Mouse (Mus musculus): ENCODE measurements around the gene Man1c1. TPM values are rescaled to one million over a fixed set of nuclear protein-coding genes. Genes with fewer than 3 reads are reported as not detected.

Gene Man1c1
- polyA plus RNA-seq, 1 experiment, result 6.7 TPM

- Histone ChIP-seq H3ac (ENCODE audit: control insufficient read depth, insufficient read length, low read depth) (peak overlapping the region; percentile 1), H3K79me3 (ENCODE audit: low read depth) (no peaks in the 10 kb centered on the region), H3K4me3 (ENCODE audit: insufficient read depth, poor library complexity, severe bottlenecking) (no peak overlapping the region), H3K79me2 (ENCODE audit: control insufficient read depth, insufficient read depth) (no peaks in the 10 kb centered on the region), H3K27me3 (ENCODE audit: control insufficient read depth, insufficient read depth, insufficient read length) (no peaks in the 10 kb centered on the region), H3K36me3 (ENCODE audit: control insufficient read depth, insufficient read depth) (no peaks in the 10 kb centered on the region)
- TF ChIP-seq USF1 (IDR thresholded peaks at IDR 0.05; ENCODE audit: low read depth), result peak; percentile 43
- peak; percentile 52 for TF ChIP-seq MYOD1 (IDR thresholded peaks at IDR 0.05; ENCODE audit: control insufficient read depth, insufficient read length, low read depth)
- TF ChIP-seq CEBPB (IDR thresholded peaks at IDR 0.05; ENCODE audit: low read depth), result no peak
These were observed 71.9 kb downstream of the Man1c1 start for GRCm38 (mm10) chr4:134632131-134632711.

- Histone ChIP-seq H3K4me3 (ENCODE audit: insufficient read depth, poor library complexity, severe bottlenecking) (no peak overlapping the region), H3K27me3 (ENCODE audit: control insufficient read depth, insufficient read depth, insufficient read length) (no peaks in the 10 kb centered on the region), H3K36me3 (ENCODE audit: control insufficient read depth, insufficient read depth) (no peaks in the 10 kb centered on the region), H3ac (ENCODE audit: control insufficient read depth, insufficient read length, low read depth) (peak overlapping the region; percentile 55), H3K79me3 (ENCODE audit: low read depth) (no peaks in the 10 kb centered on the region), H3K79me2 (ENCODE audit: control insufficient read depth, insufficient read depth) (no peaks in the 10 kb centered on the region)
- no peak for TF ChIP-seq MYOG (IDR thresholded peaks at IDR 0.05; ENCODE audit: control insufficient read depth, extremely low read depth, insufficient read length)
- no peak for TF ChIP-seq USF1 (IDR thresholded peaks at IDR 0.05; ENCODE audit: low read depth)
- TF ChIP-seq CTCF (IDR thresholded peaks at IDR 0.05; ENCODE audit: control insufficient read depth, insufficient read depth, insufficient read length), result no peak
- TF ChIP-seq MYOD1 (IDR thresholded peaks at IDR 0.05; ENCODE audit: control insufficient read depth, insufficient read length, low read depth), result peak; percentile 85
- TF ChIP-seq MAX (IDR thresholded peaks at IDR 0.05), result peak; percentile 82
- TF ChIP-seq FOSL1 (IDR thresholded peaks at IDR 0.05; ENCODE audit: insufficient read depth, low read length, poor library complexity, severe bottlenecking), result peak; percentile 3
- no peak for TF ChIP-seq CEBPB (IDR thresholded peaks at IDR 0.05; ENCODE audit: low read depth)
These were observed 72.5 kb downstream of the Man1c1 start for GRCm38 (mm10) chr4:134631471-134632130.

GRCm38 (mm10) chr4:134628575-134629384, 75.3 kb downstream of the Man1c1 start:
- Histone ChIP-seq H3K79me3 (ENCODE audit: low read depth) (no peaks in the 10 kb centered on the region), H3K36me3 (ENCODE audit: control insufficient read depth, insufficient read depth) (no peaks in the 10 kb centered on the region), H3K4me3 (ENCODE audit: insufficient read depth, poor library complexity, severe bottlenecking) (no peak overlapping the region), H3ac (ENCODE audit: control insufficient read depth, insufficient read length, low read depth) (no peak overlapping the region), H3K27me3 (ENCODE audit: control insufficient read depth, insufficient read depth, insufficient read length) (no peaks in the 10 kb centered on the region), H3K79me2 (ENCODE audit: control insufficient read depth, insufficient read depth) (no peaks in the 10 kb centered on the region)
- TF ChIP-seq MYOG (IDR thresholded peaks at IDR 0.05; ENCODE audit: control insufficient read depth, extremely low read depth, insufficient read length) (no peak), FOSL1 (IDR thresholded peaks at IDR 0.05; ENCODE audit: insufficient read depth, low read length, poor library complexity, severe bottlenecking) (no peak), MAX (IDR thresholded peaks at IDR 0.05) (no peak), CTCF (IDR thresholded peaks at IDR 0.05; ENCODE audit: control insufficient read depth, insufficient read depth, insufficient read length) (no peak), MYOD1 (IDR thresholded peaks at IDR 0.05; ENCODE audit: control insufficient read depth, insufficient read length, low read depth) (no peak), CEBPB (IDR thresholded peaks at IDR 0.05; ENCODE audit: low read depth) (no peak), USF1 (IDR thresholded peaks at IDR 0.05; ENCODE audit: low read depth) (no peak)

GRCm38 (mm10) chr4:134628058-134628457, 76.0 kb downstream of the Man1c1 start:
- H3K36me3 ChIP-seq (ENCODE audit: control insufficient read depth, insufficient read depth), result no peaks in the 10 kb centered on the region
- H3K79me2 ChIP-seq (ENCODE audit: control insufficient read depth, insufficient read depth), result no peaks in the 10 kb centered on the region
- no peak overlapping the region for H3K4me3 ChIP-seq (ENCODE audit: insufficient read depth, poor library complexity, severe bottlenecking)
- no peaks in the 10 kb centered on the region for H3K79me3 ChIP-seq (ENCODE audit: low read depth)
- TF ChIP-seq USF1 (IDR thresholded peaks at IDR 0.05; ENCODE audit: low read depth), result peak; percentile 44
- TF ChIP-seq MAX (IDR thresholded peaks at IDR 0.05), result no peak
- H3ac ChIP-seq (ENCODE audit: control insufficient read depth, insufficient read length, low read depth), result no peak overlapping the region
- no peaks in the 10 kb centered on the region for H3K27me3 ChIP-seq (ENCODE audit: control insufficient read depth, insufficient read depth, insufficient read length)

- no peaks in the 10 kb centered on the region for H3K79me3 ChIP-seq (ENCODE audit: low read depth)
- no peak for TF ChIP-seq MAX (IDR thresholded peaks at IDR 0.05)
- no peak for TF ChIP-seq MYOD1 (IDR thresholded peaks at IDR 0.05; ENCODE audit: control insufficient read depth, insufficient read length, low read depth)
- TF ChIP-seq CTCF (IDR thresholded peaks at IDR 0.05; ENCODE audit: control insufficient read depth, insufficient read depth, insufficient read length), result no peak
- no peak for TF ChIP-seq CEBPB (IDR thresholded peaks at IDR 0.05; ENCODE audit: low read depth)
- no peak for TF ChIP-seq USF1 (IDR thresholded peaks at IDR 0.05; ENCODE audit: low read depth)
- TF ChIP-seq FOSL1 (IDR thresholded peaks at IDR 0.05; ENCODE audit: insufficient read depth, low read length, poor library complexity, severe bottlenecking), result no peak
- TF ChIP-seq MYOG (IDR thresholded peaks at IDR 0.05; ENCODE audit: control insufficient read depth, extremely low read depth, insufficient read length), result no peak
- no peaks in the 10 kb centered on the region for H3K79me2 ChIP-seq (ENCODE audit: control insufficient read depth, insufficient read depth)
- H3K27me3 ChIP-seq (ENCODE audit: control insufficient read depth, insufficient read depth, insufficient read length), result no peaks in the 10 kb centered on the region
- H3ac ChIP-seq (ENCODE audit: control insufficient read depth, insufficient read length, low read depth), result no peak overlapping the region
- H3K36me3 ChIP-seq (ENCODE audit: control insufficient read depth, insufficient read depth), result no peaks in the 10 kb centered on the region
- no peak overlapping the region for H3K4me3 ChIP-seq (ENCODE audit: insufficient read depth, poor library complexity, severe bottlenecking)
These were observed 77.2 kb downstream of the Man1c1 start for GRCm38 (mm10) chr4:134626883-134627282.
